Mouse (Mus musculus): ENCODE results near the gene Vapb.

GRCm38 (mm10) chr2:173784366-173784765 lies 47.1 kb downstream of the Vapb start:
- no peak for TF ChIP-seq CTCF (IDR thresholded peaks at IDR 0.05; ENCODE audit: low read depth)
- no peak for TF ChIP-seq EP300 (IDR thresholded peaks at IDR 0.05; ENCODE audit: low read depth)

Measured in liver, postnatal 0 days (tissue).